Mouse (Mus musculus): ENCODE data around the gene Mpzl2.
A peak's percentile ranks its signal among the peaks of the same experiment; 100 is the strongest.

Mpzl2 gene

GRCm38 (mm10) chr9:45039499-45039898 is at the start of gene Mpzl2:
Mpzl2 (plus strand) TSS chr9:45039799.
- DNase-seq (ENCODE audit: low read depth, low spot score) = no peak

DNA sequence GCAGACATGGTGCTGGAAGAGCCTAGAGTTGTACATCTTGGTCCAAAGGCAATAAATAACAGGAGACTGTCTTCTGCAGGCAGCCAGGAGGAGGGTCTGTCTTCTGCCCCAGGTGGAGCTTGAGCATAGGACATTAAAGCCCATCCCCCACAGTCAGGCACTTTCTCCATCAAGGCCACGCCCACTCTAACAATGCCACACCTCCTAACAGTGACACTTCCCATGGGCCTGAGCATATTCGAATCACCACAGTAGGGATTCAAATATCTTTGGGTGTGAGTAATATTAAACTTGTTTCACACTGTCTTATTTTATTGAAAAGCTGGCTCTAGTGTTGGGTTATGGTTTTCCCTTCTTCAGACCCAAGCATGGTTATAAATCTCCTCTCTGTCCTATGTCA is 47.8 kb upstream of the Mpzl2 start:
- DNase-seq (ENCODE audit: low read depth, low spot score) = no peak

DNA sequence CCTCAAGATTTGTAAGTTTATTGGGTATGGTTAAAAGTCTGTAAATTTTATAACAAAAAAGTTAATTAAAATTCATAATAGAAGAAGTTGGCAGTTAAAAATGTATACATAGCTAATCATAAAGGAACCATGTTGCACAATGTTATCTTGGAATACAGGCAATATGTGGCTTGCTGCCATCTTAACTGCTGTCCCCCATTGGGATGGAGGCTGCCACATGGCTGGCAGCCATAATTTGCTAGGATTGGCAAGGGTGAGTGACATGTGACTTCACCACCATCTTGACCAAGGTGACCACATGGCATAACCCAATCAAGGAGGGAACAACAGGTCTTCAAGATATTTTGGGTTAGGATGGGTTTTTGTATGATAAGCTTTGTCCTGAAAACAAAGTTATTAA is 47.3 kb upstream of the Mpzl2 start:
- no peak for DNase-seq (ENCODE audit: low read depth, low spot score)

DNA sequence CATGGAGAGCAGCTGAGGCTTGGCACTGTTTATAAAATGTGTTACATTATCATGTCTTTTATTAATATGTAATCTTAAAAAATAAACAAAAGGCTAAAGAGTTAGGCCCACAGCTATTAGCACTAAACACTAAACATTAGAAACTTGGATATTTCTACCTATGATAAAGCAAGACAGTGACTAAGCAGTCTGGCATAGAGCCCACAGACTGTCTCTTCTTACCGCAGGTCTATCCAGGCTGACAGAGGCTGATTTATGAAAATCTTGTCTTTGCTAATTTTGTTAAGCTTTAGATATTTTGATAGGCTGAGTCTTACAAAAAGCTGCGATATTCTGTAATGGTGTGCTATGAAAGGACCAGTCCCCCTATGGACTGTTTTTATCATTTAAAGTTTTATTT is 46.3 kb upstream of the Mpzl2 start:
- DNase-seq (ENCODE audit: low read depth, low spot score) = no peak

GRCm38 (mm10) chr9:44994962-44995361 is 44.6 kb upstream of the Mpzl2 start:
- no peak for DNase-seq (ENCODE audit: low read depth, low spot score)

DNA sequence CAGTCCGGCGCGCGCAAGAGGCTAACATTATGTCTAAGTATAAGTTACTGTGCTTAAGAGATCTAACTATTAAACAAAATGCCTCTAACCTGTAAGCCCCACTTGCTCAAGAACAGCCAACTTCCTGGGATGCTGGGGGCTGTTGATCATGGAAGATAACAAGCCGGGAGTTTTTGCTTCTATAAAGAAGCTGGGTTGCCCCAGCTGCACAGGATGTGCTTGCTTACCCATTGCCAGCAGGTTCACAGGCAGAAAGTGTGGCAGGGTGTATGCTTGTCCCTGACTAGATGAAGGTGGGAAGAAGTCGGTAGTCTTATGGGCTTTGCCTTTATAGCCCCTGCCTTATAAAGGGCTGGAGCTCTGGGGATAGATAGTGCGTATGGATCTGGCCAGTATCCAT is 43.0 kb upstream of the Mpzl2 start:
- no peak for DNase-seq (ENCODE audit: low read depth, low spot score)

- no peak for DNase-seq (ENCODE audit: low read depth, low spot score)
Measured at GRCm38 (mm10) chr9:44998138-44998537, 41.5 kb upstream of the Mpzl2 start.

DNA sequence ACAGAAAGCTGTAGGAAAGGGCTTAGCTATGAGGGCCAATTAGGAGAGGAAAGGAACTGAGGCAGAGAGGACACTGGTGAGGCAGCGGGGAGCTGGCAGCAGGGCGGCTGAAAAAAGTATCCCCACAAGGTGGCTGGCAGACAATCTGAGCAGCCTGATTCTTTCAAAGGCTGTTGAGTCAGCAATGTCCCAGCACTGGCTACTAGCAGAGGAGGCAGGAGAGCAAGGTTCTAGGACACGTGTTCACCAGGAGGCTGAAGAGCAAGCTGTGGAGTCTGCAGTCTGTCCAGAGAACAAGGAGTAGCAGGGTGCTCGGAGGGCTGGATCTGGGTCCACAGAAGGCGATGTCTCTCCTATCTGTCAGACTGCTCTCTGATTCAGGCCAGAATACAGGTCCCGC is 40.4 kb upstream of the Mpzl2 start:
- no peak for DNase-seq (ENCODE audit: low read depth, low spot score)

GRCm38 (mm10) chr9:44999776-45000175 is 39.8 kb upstream of the Mpzl2 start:
- no peak for DNase-seq (ENCODE audit: low read depth, low spot score)

DNA sequence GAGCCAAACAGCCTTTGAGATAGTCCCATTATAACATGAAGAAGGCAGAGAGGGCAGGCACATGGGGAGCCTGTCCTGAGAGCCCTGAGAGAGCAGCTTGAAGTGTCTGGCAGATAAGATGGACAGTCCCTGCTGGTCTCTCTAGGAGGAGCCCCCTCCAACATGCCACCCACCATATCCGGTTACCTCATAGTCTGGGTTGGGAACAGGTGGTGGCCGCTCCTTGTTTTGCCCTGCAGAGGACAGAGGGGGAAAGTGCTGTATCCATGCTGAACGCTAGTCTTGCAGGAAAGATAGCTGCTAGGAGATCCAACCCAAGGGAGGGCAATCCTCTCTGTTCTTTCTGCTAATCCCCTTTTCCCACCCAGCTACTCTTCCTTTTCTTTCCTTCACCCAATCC is 39.4 kb upstream of the Mpzl2 start:
- DNase-seq (ENCODE audit: low read depth, low spot score) = no peak

- DNase-seq (ENCODE audit: low read depth, low spot score) = no peak
Measured at GRCm38 (mm10) chr9:45007404-45007803, 32.2 kb upstream of the Mpzl2 start.

GRCm38 (mm10) chr9:45008342-45008741 is 31.3 kb upstream of the Mpzl2 start:
- no peak for DNase-seq (ENCODE audit: low read depth, low spot score)

DNA sequence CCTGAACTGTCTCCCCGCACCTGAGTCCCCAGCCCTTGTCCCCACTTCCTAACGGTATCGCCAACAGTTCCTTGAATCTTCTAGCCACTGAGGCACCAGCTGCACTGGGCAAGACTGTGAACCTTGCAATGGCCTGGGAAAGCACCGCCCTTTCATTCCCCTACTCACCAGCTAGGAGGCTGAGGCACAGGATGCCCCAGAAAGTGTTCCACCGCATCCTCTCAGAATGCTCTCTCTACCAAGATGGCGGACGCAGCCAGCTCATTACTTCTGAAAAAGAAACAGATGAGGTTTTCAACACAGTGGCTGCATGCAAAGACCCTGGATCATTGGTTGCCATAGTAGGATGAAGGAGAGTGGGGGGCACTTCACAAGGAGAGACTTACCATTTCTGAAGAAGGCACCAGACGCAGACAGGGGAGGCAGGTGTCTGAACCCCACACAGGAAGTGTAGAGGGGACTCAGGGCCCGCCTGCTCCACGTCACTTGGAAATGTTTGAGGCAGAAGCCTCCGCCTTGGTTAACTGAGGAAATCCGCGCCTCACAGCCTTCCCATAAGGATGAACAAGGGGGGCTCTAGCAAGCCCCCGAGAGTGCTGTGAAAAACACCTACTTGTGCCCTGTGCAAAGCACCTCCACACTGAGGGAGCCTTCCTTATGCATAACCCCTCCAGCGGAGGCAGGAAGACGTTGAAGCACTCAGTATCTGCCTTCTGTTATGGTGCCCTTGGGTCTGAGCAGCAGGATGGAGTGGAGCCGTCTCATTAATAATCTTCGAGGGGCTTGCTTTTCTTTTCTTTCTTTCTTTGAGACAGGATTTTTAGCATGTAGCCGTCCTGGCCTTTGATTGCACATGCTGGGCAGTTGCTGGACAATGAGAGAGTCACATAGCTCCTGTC is 30.2 kb upstream of the Mpzl2 start, which contains the start of gene Cd3e:
Gene Cd3e (minus strand): TSS at position 448 of the 899 bp plus-strand sequence.
- no peak for DNase-seq (ENCODE audit: low read depth, low spot score)

DNA sequence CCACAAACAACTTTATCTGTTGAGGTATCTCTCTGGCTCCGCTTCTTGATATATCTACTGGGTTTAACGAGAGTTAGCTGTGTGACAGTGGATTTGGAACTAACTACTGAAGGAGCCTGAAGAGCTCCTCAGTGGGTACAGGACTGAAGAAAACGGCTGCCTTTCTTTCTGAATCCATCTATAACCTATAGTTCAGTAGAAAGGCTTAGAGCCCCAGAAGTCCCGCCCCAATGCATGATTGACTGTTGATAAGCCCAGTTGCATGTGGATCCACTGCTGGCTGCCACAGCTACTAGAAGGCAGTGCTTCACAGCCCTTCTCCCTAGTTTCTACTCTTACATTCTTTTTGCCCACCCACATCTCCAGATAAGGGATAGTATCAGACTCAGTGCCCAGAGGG is 29.1 kb upstream of the Mpzl2 start:
- DNase-seq (ENCODE audit: low read depth, low spot score) = no peak

DNA sequence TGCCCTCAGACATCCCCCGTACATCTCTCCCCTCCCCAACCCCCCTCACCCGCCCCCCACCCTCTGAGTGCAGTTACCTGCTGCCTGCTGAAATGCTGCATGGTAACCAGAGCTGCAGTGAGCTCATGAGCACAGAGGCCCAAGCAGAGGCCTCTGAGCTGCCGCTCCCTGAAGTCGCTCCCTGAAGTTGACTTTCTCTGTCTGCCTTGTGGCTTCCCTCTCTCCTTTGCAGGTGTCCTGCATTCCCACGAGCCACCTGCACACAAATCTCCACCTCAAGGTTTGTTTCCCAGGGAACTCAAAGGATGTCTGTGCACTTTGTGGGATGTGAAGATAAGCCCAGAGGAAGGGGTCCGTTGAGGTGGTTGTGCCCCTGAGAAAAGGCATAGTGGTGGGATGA is 28.3 kb upstream of the Mpzl2 start:
- DNase-seq (ENCODE audit: low read depth, low spot score) = no peak

- no peak for DNase-seq (ENCODE audit: low read depth, low spot score)
Measured at GRCm38 (mm10) chr9:45014879-45015278, 24.7 kb upstream of the Mpzl2 start.

DNA sequence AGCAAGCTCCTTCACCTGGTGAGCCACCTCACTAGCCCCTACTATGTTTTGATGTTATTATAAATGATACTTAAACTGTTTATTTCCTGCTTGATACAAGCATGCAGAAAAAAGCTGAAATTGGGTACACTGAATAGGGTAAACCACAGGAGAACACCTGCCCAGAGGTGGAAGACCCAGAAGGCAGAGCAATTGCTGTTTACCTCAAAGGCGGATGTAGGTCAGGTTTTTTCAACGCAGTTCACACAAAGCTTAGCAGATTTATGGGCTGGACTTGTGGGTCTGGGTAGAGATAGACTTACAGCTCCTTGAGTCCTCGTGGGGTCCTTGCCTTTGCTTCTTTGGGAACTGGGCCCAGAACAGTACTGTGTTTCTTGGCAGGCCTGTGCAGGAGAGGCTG is 23.8 kb upstream of the Mpzl2 start:
- DNase-seq (ENCODE audit: low read depth, low spot score) = no peak

DNA sequence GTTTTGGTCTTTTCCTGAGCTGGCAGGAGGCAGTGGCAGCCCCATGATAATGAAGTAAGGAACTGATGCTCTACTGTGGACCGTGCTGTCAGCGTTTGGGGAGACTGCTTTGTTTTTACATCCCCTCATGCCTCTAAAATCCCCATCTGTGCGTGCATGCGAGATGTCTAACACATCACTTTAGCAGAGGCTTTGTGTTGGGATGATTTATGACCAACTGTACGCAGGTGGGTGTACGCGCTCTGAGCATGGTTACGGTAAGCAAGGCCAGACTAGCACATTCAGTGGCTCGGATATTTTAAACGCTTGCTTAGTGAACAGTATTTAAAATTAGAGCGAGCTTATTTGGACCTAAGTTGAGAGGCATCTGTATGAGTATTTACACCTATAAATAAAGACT is 21.6 kb upstream of the Mpzl2 start:
- DNase-seq (ENCODE audit: low read depth, low spot score) = peak; percentile 41

- DNase-seq (ENCODE audit: low read depth, low spot score) = peak; percentile 78
Measured at GRCm38 (mm10) chr9:45022800-45023199, 16.8 kb upstream of the Mpzl2 start.

- DNase-seq (ENCODE audit: low read depth, low spot score) = no peak
Measured at GRCm38 (mm10) chr9:45023638-45024037, 16.0 kb upstream of the Mpzl2 start.

DNA sequence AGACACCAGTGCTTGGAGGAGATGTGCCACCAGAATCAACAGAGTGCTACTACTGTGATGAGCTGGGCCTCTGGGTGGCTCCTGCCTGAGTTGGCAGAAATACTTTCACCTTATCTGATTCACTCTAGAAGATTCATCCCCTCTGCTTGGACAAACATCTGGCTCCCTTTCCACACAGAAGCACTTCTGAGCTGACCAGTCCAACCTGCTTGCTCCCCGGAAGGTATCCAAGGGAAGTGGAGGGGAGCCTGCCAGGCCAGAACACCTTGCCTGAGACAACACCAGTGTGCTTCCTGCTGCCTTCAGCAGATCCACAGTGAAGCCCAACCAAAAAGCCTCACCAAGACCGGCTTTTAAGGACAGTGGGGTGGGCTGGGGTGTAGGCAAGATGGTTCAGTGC is 15.4 kb upstream of the Mpzl2 start:
- DNase-seq (ENCODE audit: low read depth, low spot score) = no peak

DNA sequence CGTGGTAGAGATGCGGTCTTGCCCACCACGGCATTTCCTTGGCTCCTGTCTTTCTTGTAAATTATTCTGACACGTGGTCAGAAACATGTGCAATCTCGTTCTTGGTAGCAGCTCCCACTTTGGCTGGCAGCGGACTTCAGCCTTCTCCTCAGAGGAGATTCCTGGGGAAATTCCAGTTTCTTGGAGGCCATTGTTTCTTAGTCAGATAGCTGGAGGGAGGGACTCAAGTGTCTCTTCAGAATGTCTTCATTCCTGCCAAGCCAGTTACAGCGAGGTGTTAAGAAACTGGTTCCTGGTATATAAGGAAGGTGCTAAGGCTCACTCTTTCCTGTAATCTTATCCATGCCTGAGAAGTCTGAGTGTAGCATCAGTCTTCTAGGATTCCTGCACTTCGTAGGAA is 12.2 kb upstream of the Mpzl2 start:
- no peak for DNase-seq (ENCODE audit: low read depth, low spot score)

DNA sequence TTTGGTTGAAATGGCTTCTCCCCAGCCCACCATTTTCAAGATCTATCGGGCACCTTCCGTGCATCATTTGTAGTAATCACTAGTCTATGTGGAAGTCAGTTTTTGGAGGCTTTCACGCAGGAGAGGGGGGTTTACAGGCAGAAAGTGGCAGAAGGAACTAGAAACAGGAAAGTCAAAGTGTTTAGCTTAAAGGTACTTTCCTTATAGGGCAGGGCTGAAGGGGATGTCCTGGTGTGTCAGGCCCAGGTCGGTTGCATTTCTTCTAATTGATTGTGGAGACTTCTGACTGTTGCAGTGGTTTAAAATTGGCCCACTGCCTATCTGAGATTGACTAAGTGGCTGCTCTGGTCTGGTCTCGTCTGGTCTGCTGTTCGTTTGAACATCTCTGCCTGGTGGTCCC is 9.3 kb upstream of the Mpzl2 start:
- DNase-seq (ENCODE audit: low read depth, low spot score) = no peak

- DNase-seq (ENCODE audit: low read depth, low spot score) = no peak
Measured at GRCm38 (mm10) chr9:45032261-45032660, 7.3 kb upstream of the Mpzl2 start.

Data from forelimb bud, embryonic 11.5 days (tissue).